Mouse (Mus musculus) intestine, postnatal 0 days (tissue): ENCODE measurements around the gene Fam133b. TPM values are rescaled to one million over a fixed set of nuclear protein-coding genes. Genes with fewer than 3 reads are reported as not detected.
A peak's percentile ranks its signal among the peaks of the same experiment; 100 is the strongest.
"Not testable (repeated sequence)": the region's sequence is repeated elsewhere in the genome, so short reads cannot be mapped to it uniquely, and the experiment has no call there.

Experiments
- ATAC-seq: fragments of 200-750 bp; cut with Nextera tagmentation; 2 replicates; pipeline ENCODE4 v1.8.0; 2017; ENCODE audit warnings: mild to moderate bottlenecking, moderate TSS enrichment, moderate library complexity
- H3K27ac ChIP-seq: fragments of 300-500 bp; sonication (generic); 2 replicates; pipeline ENCODE4 v1.5.1; 2014; ENCODE audit warnings: mild to moderate bottlenecking, low read depth, low read length, moderate library complexity
- H3K27me3 ChIP-seq: fragments of 300-500 bp; sonication (generic); replicated peaks from 2 replicates; pipeline ENCODE4 v1.6.1; 2014; ENCODE audit warnings: low read length, mixed read lengths; ENCODE audit not compliant: control insufficient read depth, insufficient read depth
- H3K36me3 ChIP-seq: fragments of 300-500 bp; sonication (generic); 2 replicates; pipeline ENCODE4 v1.6.1; 2014; ENCODE audit warnings: mild to moderate bottlenecking, moderate library complexity; ENCODE audit not compliant: control insufficient read depth, insufficient read depth
- H3K4me1 ChIP-seq: fragments of 300-500 bp; sonication (generic); replicated peaks from 2 replicates; pipeline ENCODE4 v1.6.1; 2014; ENCODE audit warnings: antibody characterized with exemption, low read length, mixed read lengths; ENCODE audit not compliant: control insufficient read depth, insufficient read depth
- H3K4me2 ChIP-seq: fragments of 300-500 bp; sonication (generic); replicated peaks from 2 replicates; pipeline ENCODE4 v1.6.1; 2014; ENCODE audit warnings: low read depth, mild to moderate bottlenecking, moderate library complexity
- H3K4me3 ChIP-seq: fragments of 300-500 bp; sonication (generic); 2 replicates; pipeline ENCODE4 v1.5.1; 2014; ENCODE audit warnings: low read depth, low read length
- H3K9ac ChIP-seq: fragments of 300-500 bp; sonication (generic); 2 replicates; pipeline ENCODE4 v1.6.1; 2014; ENCODE audit warnings: mild to moderate bottlenecking, low read depth, low read length
- H3K9me3 ChIP-seq: fragments of 300-500 bp; sonication (generic); 2 replicates; pipeline ENCODE4 v1.6.1; 2016; ENCODE audit warnings: mixed run types; ENCODE audit not compliant: control insufficient read depth
- CTCF ChIP-seq: sonication (generic); IDR thresholded peaks from 2 replicates; pipeline ENCODE4 v1.5.1; 2016; ENCODE audit warnings: low read depth, mild to moderate bottlenecking, control low read depth, antibody characterized with exemption, moderate library complexity
- WGBS: fragments of 180-500 bp; shearing (Covaris S2); extraction: QIAGEN DNeasy Blood & Tissue Kit; methylation state at CpG from one replicate; pipeline ENCODE4 v1.1.7; 2014; 5-methylcytosine and 5-hydroxymethylcytosine counted together
- polyA plus RNA-seq: library from polyadenylated mRNA; unstranded; fragments of >200 nt; fragmentation: Nextera tagmentation; extraction: Ambion mirVana; gene quantifications from 2 replicates; pipeline ENCODE4 v1.2.1, GENCODE M21; 2015

The Fam133b gene
- polyA plus RNA-seq, 1 experiment from 2014 or later: 14.9 TPM

DNA sequence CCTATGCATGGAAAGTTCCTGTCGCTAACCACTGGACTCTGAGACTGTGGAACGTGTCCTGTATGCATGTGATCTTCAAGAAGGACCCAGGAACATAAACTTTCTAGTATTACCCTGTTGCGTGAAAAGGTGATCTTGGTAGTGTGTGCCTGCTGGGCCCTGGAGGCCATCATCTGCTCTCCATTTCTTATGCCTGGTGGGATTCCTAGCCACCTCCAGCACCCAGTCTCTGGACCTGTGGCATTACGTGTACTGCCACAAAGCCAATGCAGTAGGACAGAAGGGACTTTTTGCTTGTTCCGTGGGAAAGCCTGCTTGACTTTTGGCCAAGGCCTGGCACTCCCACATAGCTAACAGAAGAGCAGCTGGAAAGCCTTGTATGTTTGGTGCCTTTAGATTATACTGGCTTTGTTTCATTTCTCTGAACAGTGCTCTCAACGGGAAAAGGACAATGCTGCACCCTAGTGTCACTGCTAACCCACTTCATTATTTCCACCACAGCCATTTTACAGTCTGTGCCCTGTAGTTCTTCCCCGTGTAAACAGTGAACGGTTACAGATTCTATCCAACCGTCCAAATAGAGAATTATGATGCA lies 27.1 kb upstream of the Fam133b start:
- no peak overlapping the region for H3K4me2 ChIP-seq

DNA sequence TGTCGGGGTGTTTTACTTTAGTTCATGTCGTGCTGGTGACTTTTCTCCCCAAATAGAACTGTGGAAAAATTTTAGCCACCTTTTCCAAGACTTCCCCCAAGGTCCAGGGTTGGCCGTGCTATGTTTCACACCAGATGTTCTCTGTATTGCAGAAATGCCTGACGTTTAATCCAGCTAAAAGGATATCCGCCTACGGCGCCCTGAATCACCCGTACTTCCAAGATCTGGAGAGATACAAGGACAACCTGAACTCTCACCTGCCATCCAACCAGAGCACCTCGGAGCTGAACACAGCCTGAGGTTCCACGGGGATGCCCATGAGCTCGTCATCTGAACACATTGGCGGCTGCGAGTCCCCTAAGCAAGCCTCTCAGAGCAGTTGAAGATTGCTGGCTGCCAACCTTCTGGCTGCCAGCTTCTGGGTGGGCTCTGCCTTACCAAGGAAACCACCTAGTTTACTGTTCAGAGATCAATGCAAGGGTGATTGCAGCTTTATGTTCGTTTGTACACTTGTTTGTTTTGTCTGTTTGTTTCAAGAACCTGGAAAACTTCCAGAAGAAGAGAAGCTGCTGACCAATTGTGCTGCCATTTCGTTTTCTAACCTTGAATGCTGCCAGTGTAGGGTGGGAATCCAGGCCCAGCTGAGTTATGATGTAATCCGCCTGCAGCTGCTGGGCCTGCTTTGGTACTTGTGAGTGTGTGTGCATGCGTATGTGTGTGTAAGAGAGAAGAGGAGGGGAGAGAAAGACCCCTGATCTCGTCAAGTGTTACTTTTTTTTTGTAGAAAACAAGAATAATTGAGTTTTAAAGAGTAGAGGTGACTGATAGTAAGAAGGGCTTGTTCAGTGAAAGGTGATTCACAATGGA lies 22.9 kb upstream of the Fam133b start:
- no peaks in the 10 kb centered on the region for H3K4me1 ChIP-seq
- H3K27ac ChIP-seq: no peak overlapping the region
- no peaks in the 10 kb centered on the region for H3K27me3 ChIP-seq
- H3K9me3 ChIP-seq: no peaks in the 10 kb centered on the region
- H3K4me3 ChIP-seq: no peak overlapping the region
- H3K9ac ChIP-seq: no peak overlapping the region
- 83% methylated on average over 18 of the region's 18 CpGs for WGBS
- ATAC-seq: no peak
- H3K4me2 ChIP-seq: no peak overlapping the region
- H3K36me3 ChIP-seq: peaks cover 21% of the 10 kb centered on the region
- TF ChIP-seq CTCF: no peak

More for the DNA sequence above, 27.1 kb upstream of the Fam133b start:
- Histone ChIP-seq H3K36me3 (peaks cover 8% of the 10 kb centered on the region; the same call in 1 of the 2 replicates), H3K27ac (no peak overlapping the region), H3K9ac (no peak overlapping the region), H3K4me3 (no peak overlapping the region), H3K27me3 (no peaks in the 10 kb centered on the region), H3K4me1 (0 out of 2 replicates have a peak, but pooled peaks cover 3% of the 10 kb centered on the region), H3K9me3 (no peaks in the 10 kb centered on the region)
- TF ChIP-seq CTCF: peak; percentile 93
- peak; percentile 67 for ATAC-seq
- 33% methylated on average over 9 of the region's 9 CpGs for WGBS

DNA sequence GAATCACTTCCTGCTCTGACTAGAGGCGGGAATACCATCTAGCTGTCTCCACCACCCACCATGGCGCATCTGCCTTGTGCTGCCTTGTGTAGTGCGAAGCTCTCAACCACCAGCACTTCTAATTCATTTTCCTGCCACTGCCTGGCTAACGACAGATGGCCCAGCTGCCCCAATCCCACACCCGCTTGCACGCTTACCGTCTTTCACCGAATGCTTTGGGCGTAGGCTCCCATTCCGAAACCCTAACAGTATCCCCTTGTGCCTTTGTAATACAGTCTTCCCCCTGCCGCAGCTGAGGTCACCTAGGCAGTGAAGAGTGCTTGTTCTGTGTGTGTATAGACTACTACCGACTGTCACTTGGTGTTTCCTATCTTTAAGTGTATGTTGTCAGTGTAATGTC lies 21.9 kb upstream of the Fam133b start:
- H3K27ac ChIP-seq: no peak overlapping the region
- no peak for TF ChIP-seq CTCF
- H3K9me3 ChIP-seq: no peaks in the 10 kb centered on the region
- no peaks in the 10 kb centered on the region for H3K4me1 ChIP-seq
- no peak for ATAC-seq
- 94% methylated on average over 12 of the region's 12 CpGs for WGBS
- no peaks in the 10 kb centered on the region for H3K27me3 ChIP-seq
- H3K9ac ChIP-seq: no peak overlapping the region
- no peak overlapping the region for H3K4me2 ChIP-seq
- peaks cover 21% of the 10 kb centered on the region for H3K36me3 ChIP-seq
- no peak overlapping the region for H3K4me3 ChIP-seq

DNA sequence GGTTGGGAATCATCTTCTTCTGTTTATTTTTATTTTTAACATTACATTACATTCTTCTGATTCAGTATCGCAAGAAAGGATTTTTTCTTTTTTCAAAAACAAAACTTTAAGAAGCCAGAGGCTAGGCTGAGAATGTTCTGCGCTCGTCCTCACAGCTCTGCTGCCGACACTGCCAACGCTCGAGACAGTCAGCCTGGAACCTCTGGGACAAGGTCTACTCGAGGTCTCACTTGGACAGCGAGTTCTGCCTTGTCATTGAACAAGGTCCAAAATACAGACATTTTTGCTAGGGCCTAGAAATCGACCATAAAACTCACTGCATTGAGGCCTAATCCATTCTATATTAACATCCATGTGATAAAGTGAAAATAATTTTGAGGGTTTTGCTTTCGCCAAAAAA lies 20.8 kb upstream of the Fam133b start:
- 92% methylated on average over 10 of the region's 10 CpGs for WGBS
- TF ChIP-seq CTCF: no peak
- no peak overlapping the region for H3K4me3 ChIP-seq
- ATAC-seq: no peak
- H3K4me2 ChIP-seq: no peak overlapping the region
- H3K4me1 ChIP-seq: no peaks in the 10 kb centered on the region
- H3K27ac ChIP-seq: no peak overlapping the region
- no peak overlapping the region for H3K9ac ChIP-seq
- no peaks in the 10 kb centered on the region for H3K27me3 ChIP-seq
- H3K9me3 ChIP-seq: no peaks in the 10 kb centered on the region
- H3K36me3 ChIP-seq: peaks cover 21% of the 10 kb centered on the region

DNA sequence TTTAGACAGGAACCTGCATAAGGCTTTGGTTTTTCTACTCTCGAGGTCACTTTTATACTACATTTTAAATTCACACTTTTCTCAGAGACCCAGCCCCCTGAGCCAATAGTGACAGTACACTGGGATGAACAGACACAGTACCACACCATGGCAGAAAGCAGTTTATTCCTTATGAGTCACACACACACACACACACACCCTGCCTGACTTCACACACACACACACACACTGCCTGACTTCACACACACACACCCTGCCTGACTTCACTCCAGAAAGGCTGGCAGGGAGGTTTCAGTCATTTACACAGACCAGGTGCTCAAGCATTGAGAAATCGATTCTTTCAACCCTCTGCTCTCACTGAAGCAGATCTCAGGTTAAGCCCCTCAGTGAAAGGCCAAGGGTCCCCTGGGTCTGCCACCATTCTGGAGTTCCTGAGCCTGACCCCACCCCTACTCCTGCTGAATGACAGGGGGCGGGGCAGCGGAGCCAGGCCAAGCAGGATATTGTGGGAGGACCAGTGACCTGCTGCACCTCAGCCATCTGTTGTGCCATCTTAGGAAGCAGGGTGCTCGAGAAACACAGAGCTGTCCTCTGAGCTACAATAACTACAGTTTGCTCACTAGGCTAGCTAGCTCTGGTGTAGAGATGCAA lies 16.5 kb upstream of the Fam133b start:
- peak; percentile 53; the same call in 1 of the 2 replicates for ATAC-seq
- 47% methylated on average over 5 of the region's 5 CpGs for WGBS
- TF ChIP-seq CTCF: no peak
- peaks cover 13% of the 10 kb centered on the region; the same call in 1 of the 2 replicates for H3K36me3 ChIP-seq
- no peak overlapping the region for H3K9ac ChIP-seq
- no peak overlapping the region for H3K4me2 ChIP-seq
- H3K4me3 ChIP-seq: no peak overlapping the region
- no peaks in the 10 kb centered on the region for H3K27me3 ChIP-seq
- H3K9me3 ChIP-seq: no peaks in the 10 kb centered on the region
- no peak overlapping the region for H3K27ac ChIP-seq
- H3K4me1 ChIP-seq: no peaks in the 10 kb centered on the region

DNA sequence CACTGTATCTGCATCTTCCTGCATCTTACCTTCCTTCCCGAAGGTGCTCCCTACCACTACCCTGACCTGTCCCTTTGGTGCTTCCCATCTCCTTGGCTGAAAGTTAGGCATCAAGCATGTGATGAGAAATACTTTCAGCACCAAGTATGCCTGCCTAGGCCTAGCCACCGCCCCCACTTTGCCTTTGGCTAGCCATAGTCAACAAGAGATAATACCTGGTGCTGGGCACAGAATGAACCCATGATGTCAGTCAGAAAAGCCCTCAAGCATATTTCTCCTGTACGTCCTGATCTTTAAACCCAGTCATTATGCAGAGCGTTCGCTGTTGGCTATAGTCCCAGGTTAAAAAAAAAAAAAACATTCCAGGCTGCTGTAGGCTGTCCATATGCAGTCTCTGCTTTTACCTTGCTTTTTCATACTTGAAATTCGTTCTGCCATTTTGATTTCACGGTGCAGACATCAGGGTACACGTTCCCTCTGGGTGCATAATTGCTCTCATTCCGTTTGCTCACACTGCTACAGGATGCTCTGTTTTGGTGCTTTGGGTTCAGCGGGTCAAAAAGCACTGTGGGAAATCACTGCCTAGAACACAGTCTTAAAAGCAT lies 13.9 kb upstream of the Fam133b start:
- no peaks in the 10 kb centered on the region for H3K4me1 ChIP-seq

DNA sequence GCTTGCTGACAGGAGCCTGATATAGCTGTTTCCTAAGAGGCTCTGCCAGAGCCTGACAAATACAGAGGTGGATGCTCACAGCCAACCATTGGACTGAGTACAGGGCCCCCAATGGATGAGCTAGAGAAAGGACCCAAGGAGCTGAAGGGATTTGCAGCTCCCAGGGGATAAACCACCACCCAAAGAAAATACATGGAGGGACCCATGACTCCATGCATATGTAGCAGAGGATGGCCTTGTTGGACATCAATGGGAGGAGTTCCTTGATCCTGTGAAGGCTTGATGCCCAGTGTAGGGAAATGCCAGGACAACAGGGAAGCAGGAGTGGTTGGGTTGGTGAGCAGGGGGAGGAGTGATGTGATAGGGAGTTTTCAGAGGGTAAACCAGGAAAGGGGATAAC lies 11.6 kb upstream of the Fam133b start:
- not testable (repeated sequence) for H3K27ac ChIP-seq, H3K4me2 ChIP-seq, H3K36me3 ChIP-seq, ATAC-seq, H3K4me1 ChIP-seq, H3K9me3 ChIP-seq, H3K27me3 ChIP-seq, H3K9ac ChIP-seq, H3K4me3 ChIP-seq

More for the DNA sequence above, 13.9 kb upstream of the Fam133b start:
- Histone ChIP-seq H3K27me3 (no peaks in the 10 kb centered on the region), H3K4me3 (no peak overlapping the region), H3K27ac (no peak overlapping the region), H3K9ac (no peak overlapping the region), H3K36me3 (0 out of 2 replicates have a peak, but pooled peaks cover 2% of the 10 kb centered on the region), H3K9me3 (no peaks in the 10 kb centered on the region), H3K4me2 (no peak overlapping the region)
- no peak for ATAC-seq
- TF ChIP-seq CTCF: no peak
- 81% methylated on average over 10 of the region's 10 CpGs for WGBS
